Mouse (Mus musculus): ENCODE results near the gene Ankrd10. TPM values are rescaled to one million over a fixed set of nuclear protein-coding genes. Genes with fewer than 3 reads are reported as not detected.

Gene Ankrd10
- 102 TPM for total RNA-seq (2023)

DNA sequence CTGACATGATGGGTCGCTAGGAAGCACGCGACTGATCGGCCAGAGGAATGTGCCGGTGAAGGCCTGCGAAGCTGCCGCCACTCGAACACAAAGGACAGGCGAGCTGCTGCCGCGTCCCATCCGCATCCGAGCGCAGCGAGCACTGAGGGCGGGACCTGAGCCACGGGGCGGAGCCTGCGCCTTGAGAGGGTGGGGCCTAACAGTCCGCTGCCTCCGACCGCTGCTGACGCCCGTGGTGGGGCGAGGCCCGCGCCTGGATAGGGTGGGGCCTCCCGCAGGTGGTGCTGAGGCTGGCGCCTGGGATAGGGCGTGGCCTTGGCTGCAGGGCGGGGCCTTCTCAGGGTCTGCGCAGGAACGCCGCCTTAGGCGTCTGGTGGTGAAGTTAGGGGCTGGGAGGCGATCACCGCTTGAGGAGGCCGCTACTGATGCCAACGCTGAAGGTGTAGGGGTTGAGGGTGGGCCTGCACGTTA is at the start of gene Ankrd10:
Gene Ankrd10 (minus strand): TSS at position 147 of the 471 bp plus-strand sequence.

Other genes starting within 250 kb of the Ankrd10 start
- 7.5 TPM for gene Rab20, start 157.0 kb downstream of the Ankrd10 start, total RNA-seq (2023)
- 40.7 TPM for gene Naxd, start 138.3 kb downstream of the Ankrd10 start, total RNA-seq (2023)
- 39.7 TPM for gene Cars2, start 85.0 kb downstream of the Ankrd10 start, total RNA-seq (2023)
- 52.7 TPM for gene Ing1, start 80.2 kb downstream of the Ankrd10 start, total RNA-seq (2023)
- not detected for gene 1700016D06Rik, start 65.3 kb upstream of the Ankrd10 start, total RNA-seq (2023)
- gene Arhgef7, start 92.0 kb upstream of the Ankrd10 start, total RNA-seq (2023) = 55.5 TPM
- gene Tex29, start 204.7 kb upstream of the Ankrd10 start, total RNA-seq (2023) = not detected

All from CD4-positive naive resting alpha-beta T cell, adult 76 days (primary cell).